Mouse (Mus musculus) G1E-ER4 (cell line): Measurements from ENCODE around the gene Cdk8. TPM values are rescaled to one million over a fixed set of nuclear protein-coding genes. Genes with fewer than 3 reads are reported as not detected.

ENCODE experiments used
- GATA1 ChIP-seq: IDR thresholded peaks from one replicate; pipeline ENCODE4 v1.8.0; 2012; ENCODE audit warnings: low read length, inconsistent platforms
- polyA plus RNA-seq: library from polyadenylated mRNA; stranded (reverse); fragments of >175 nt; gene quantifications from 2 replicates; pipeline ENCODE4 v1.2.3, GENCODE M21; 2012

Gene Cdk8
- polyA plus RNA-seq, 1 experiment, result 45.6 TPM

- TF ChIP-seq GATA1, result no peak
These were observed 58.9 kb downstream of the Cdk8 start for GRCm38 (mm10) chr5:146289921-146290320.

- no peak for TF ChIP-seq GATA1
These were observed 59.4 kb downstream of the Cdk8 start for GRCm38 (mm10) chr5:146290446-146290845.

GRCm38 (mm10) chr5:146291560-146291959 lies 60.5 kb downstream of the Cdk8 start:
- TF ChIP-seq GATA1, result no peak

- no peak for TF ChIP-seq GATA1
These were observed 62.1 kb downstream of the Cdk8 start for GRCm38 (mm10) chr5:146292896-146293680.

- TF ChIP-seq GATA1, result no peak
These were observed 63.1 kb downstream of the Cdk8 start for GRCm38 (mm10) chr5:146293919-146294700.

- TF ChIP-seq GATA1, result no peak
These were observed 63.8 kb downstream of the Cdk8 start for GRCm38 (mm10) chr5:146294834-146295233.

GRCm38 (mm10) chr5:146298807-146299519 lies 67.9 kb downstream of the Cdk8 start:
- no peak for TF ChIP-seq GATA1

GRCm38 (mm10) chr5:146299520-146299870 lies 68.5 kb downstream of the Cdk8 start:
- TF ChIP-seq GATA1, result no peak

GRCm38 (mm10) chr5:146303470-146303869 lies 72.4 kb downstream of the Cdk8 start:
- TF ChIP-seq GATA1, result no peak

GRCm38 (mm10) chr5:146307046-146307743 lies 76.2 kb downstream of the Cdk8 start:
- no peak for TF ChIP-seq GATA1

- TF ChIP-seq GATA1, result peak; percentile 67
These were observed 76.7 kb downstream of the Cdk8 start for GRCm38 (mm10) chr5:146307744-146308096.

GRCm38 (mm10) chr5:146314538-146314937 lies 83.5 kb downstream of the Cdk8 start:
- TF ChIP-seq GATA1, result no peak

- TF ChIP-seq GATA1, result no peak
These were observed 84.4 kb downstream of the Cdk8 start for GRCm38 (mm10) chr5:146315268-146315921.

- no peak for TF ChIP-seq GATA1
These were observed 85.3 kb downstream of the Cdk8 start for GRCm38 (mm10) chr5:146316316-146316715.

GRCm38 (mm10) chr5:146318051-146318450 lies 87.0 kb downstream of the Cdk8 start:
- TF ChIP-seq GATA1, result no peak
